Comparison of ENCODE assay signal across 29 mouse cellular contexts in genomic region chr7:70874393-70874792, GRCm38 (mm10).
DNase-seq lines count a peak whose midpoint lies in the region; ATAC-seq lines count a peak whose summit lies in the region.
"Had no signal": no experiment of that assay in that cellular context is flagged by ENCODE, and none has a peak within 500 bp of the region (broad histone marks: within the 10 kb centered on the region; RNA-seq: fewer than 3 reads in every experiment).

No protein-coding gene starts in this region.

- no peak overlapping the region for H3K9ac ChIP-seq in forebrain, embryonic 11.5 days (ENCODE audit: low read length)
- H3K9ac ChIP-seq: forebrain, embryonic 12.5 days; forebrain, postnatal 0 days; heart, embryonic 13.5 days; kidney, embryonic 15.5 days; liver, embryonic 13.5 days; midbrain, embryonic 13.5 days; neural tube, embryonic 15.5 days had no signal

- H3K36me3 ChIP-seq in forebrain, embryonic 11.5 days (ENCODE audit: control insufficient read depth, insufficient read depth, low read length) = no peaks in the 10 kb centered on the region
- H3K36me3 ChIP-seq: forebrain, embryonic 12.5 days; heart, embryonic 13.5 days; kidney, embryonic 15.5 days; liver, embryonic 13.5 days; midbrain, embryonic 13.5 days; neural tube, embryonic 15.5 days had no signal

- DNase-seq in left cerebral cortex, postnatal 4 days = peak; percentile 68
- DNase-seq in left cerebral cortex, postnatal 10 days (ENCODE audit: extremely low spot score in 1 of 2, low spot score in 2 of 2) = no peak
- peak; percentile 53 for DNase-seq in cerebellum, adult 11 months
- DNase-seq in cerebellum, adult 9-10 months = peak; percentile 77
- DNase-seq in cerebellum, postnatal 36 days = peak; percentile 75 to 86
- DNase-seq in forebrain, embryonic 11.5 days (ENCODE audit: low spot score) = no peak
- no peak for DNase-seq in frontal cortex, postnatal 36 days (ENCODE audit: low spot score in 2 of 2)
- DNase-seq: forebrain, postnatal 0 days; gastrocnemius, postnatal 10 days; heart, postnatal 10 days; kidney, adult 11 months; kidney, postnatal 25 days; liver, embryonic 13.5 days; lung, adult 18-20 months; retina, postnatal 1 day; right cerebral cortex, postnatal 14 days; thymus, adult 18-20 months; thymus, postnatal 36 days had no signal

- ATAC-seq in forebrain, embryonic 11.5 days (replicated peaks; ENCODE audit: low FRiP score) = no peak
- ATAC-seq: CD4-positive, CD25-positive, alpha-beta regulatory T cell, adult 4 months; forebrain, postnatal 0 days; lung, postnatal 0 days; midbrain, embryonic 13.5 days had no signal

- intact Hi-C loops in left cerebral cortex, postnatal 4 days (cut with DNase I) = no loop called here
- intact Hi-C loops in left cerebral cortex, postnatal 10 days (cut with DNase I) = no loop called here

- no peak overlapping the region for H3K4me2 ChIP-seq in forebrain, embryonic 11.5 days (ENCODE audit: low read depth, low read length, severe bottlenecking)
- H3K4me2 ChIP-seq: forebrain, embryonic 12.5 days; heart, embryonic 13.5 days; kidney, embryonic 15.5 days; liver, embryonic 13.5 days; midbrain, embryonic 13.5 days; neural tube, embryonic 15.5 days had no signal

- no peaks in the 10 kb centered on the region for H3K9me3 ChIP-seq in forebrain, embryonic 11.5 days (ENCODE audit: control insufficient read depth, low read length)
- H3K9me3 ChIP-seq: forebrain, embryonic 12.5 days; heart, embryonic 13.5 days; kidney, embryonic 15.5 days; liver, embryonic 13.5 days; midbrain, embryonic 13.5 days; neural tube, embryonic 15.5 days had no signal

- 84% methylated on average over 2 of the region's 2 CpGs for WGBS in forebrain, embryonic 11.5 days

- H3K4me3 ChIP-seq in forebrain, embryonic 11.5 days (ENCODE audit: low read depth, low read length) = no peak overlapping the region
- H3K4me3 ChIP-seq: erythroblast, embryonic 14.5 days; forebrain, embryonic 12.5 days; heart, embryonic 13.5 days; kidney, embryonic 15.5 days; layer of hippocampus, adult 2 months; left cerebral cortex, adult 2 months; liver, embryonic 13.5 days; midbrain, embryonic 13.5 days; neural tube, embryonic 15.5 days had no signal

- no peaks in the 10 kb centered on the region for H3K27me3 ChIP-seq in forebrain, embryonic 11.5 days (ENCODE audit: control insufficient read depth, insufficient read depth, low read length)
- H3K27me3 ChIP-seq: forebrain, embryonic 12.5 days; kidney, embryonic 15.5 days; liver, embryonic 13.5 days; midbrain, embryonic 13.5 days; neural tube, embryonic 15.5 days had no signal

- H3K4me1 ChIP-seq in forebrain, embryonic 11.5 days (replicated peaks; ENCODE audit: control insufficient read depth, insufficient read depth, low read length) = no peaks in the 10 kb centered on the region
- H3K4me1 ChIP-seq: forebrain, embryonic 12.5 days; liver, embryonic 13.5 days; midbrain, embryonic 13.5 days; neural tube, embryonic 15.5 days had no signal

- H3K27ac ChIP-seq in forebrain, embryonic 11.5 days (ENCODE audit: low read depth, low read length) = no peak overlapping the region
- H3K27ac ChIP-seq: forebrain, embryonic 12.5 days; heart, embryonic 13.5 days; kidney, embryonic 15.5 days; layer of hippocampus, adult 2 months; left cerebral cortex, adult 2 months; liver, embryonic 13.5 days; macrophage; midbrain, embryonic 13.5 days; neural tube, embryonic 15.5 days had no signal

Comparison
In these comparisons a context has a peak if more than half of its experiments do, and no peak if none do; other contexts are left out.
1. DNase-seq: peak in left cerebral cortex, postnatal 4 days (single experiment), cerebellum, adult 11 months (single experiment), cerebellum, adult 9-10 months (single experiment) and cerebellum, postnatal 36 days (2 of 2); none in left cerebral cortex, postnatal 10 days (0 of 2), forebrain, embryonic 11.5 days (single experiment) and frontal cortex, postnatal 36 days (0 of 2).